Mouse (Mus musculus) T-helper 1 cell (primary cell): ENCODE data around the gene Cytip.
"Not testable (repeated sequence)": the region's sequence is repeated elsewhere in the genome, so short reads cannot be mapped to it uniquely, and the experiment has no call there.

Experiments used
- in situ Hi-C: fragments of 300-600 bp; cut with MboI, MseI; formaldehyde crosslinking; loops from one replicate; pipeline ENCODE4 v1.15.1; 2025; ENCODE audit warnings: high pct_unique_total_duplicates

Gene Cytip

GRCm38 (mm10) chr2:58135061-58135463 lies 60.3 kb downstream of the Cytip start:
- in situ Hi-C loops, result loop anchor here (25.0 kb wide), 1 partner anchor 1352 kb away; the partner anchor contains the start of gene Dapl1

GRCm38 (mm10) chr2:58132597-58132996 lies 62.7 kb downstream of the Cytip start:
- in situ Hi-C loops, result loop anchor here (25.0 kb wide), 1 partner anchor 1355 kb away; the partner anchor contains the start of gene Dapl1

DNA sequence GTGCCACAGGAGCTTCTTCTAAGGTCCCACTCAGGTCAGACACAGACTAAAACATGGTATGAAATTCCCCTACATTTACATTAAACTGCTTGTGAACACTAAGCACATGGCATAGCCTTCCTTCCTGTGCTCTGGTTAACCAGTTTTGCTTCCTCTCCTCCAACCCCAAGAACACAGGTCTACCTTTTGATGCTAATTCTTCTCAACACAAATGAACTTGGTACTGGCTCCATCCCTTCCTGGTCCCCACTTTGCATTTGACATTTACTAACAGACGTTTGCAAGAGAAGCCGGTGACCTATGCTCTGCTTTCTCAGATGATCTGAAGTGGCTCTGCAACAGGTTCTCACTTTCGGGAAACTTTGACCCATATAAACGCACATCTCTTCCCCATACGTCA lies 65.4 kb downstream of the Cytip start:
- in situ Hi-C loops, result loop anchor here (5.0 to 25.0 kb wide), 3 partner anchors 32 to 1357 kb away; partner anchors contain the start of genes Dapl1 and Ermn

GRCm38 (mm10) chr2:58111105-58111504 lies 84.2 kb downstream of the Cytip start:
- in situ Hi-C loops, result no loop called here

GRCm38 (mm10) chr2:58107887-58108286 lies 87.4 kb downstream of the Cytip start:
- in situ Hi-C loops, result not testable (repeated sequence)

- in situ Hi-C loops, result no loop called here
Observed at GRCm38 (mm10) chr2:58107046-58107445, 88.3 kb downstream of the Cytip start.

DNA sequence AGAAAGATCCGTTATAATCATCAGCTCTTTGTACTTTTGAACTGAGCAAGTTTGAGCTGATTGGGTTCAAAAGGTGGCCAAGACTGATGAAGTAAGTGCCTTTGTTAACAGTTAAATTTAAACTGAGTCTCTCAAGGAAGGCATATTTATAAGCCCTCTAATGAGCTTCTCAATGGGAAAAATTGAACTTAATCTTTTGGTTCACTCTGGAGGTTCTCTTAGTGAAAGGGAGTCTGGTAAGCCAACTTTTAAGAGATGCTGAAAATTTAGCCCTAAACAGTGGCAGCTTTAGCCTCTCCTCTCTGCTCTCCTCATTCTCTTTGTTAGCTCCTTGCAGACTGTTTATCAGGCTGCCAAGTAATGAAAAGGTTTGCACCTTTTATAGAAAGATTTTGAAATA lies 100.5 kb downstream of the Cytip start:
- in situ Hi-C loops, result no loop called here

DNA sequence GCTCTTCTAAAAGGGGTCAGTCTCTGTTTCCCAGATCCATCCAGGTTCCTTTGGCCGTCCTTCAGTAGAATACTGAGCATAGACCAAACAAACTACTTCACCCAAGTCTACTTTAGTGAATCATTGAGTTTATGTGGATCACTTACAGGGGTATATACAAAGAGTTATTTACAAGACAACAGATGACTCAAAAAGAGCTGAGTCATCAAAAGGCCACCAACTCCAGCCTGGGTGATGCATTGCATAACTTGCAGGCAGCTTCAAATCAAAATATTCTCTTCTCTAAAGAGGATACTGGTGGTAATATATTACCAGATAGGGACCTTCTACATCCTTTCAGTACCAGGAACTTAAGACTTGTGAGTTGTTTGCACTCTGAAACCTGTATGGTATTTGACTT lies 108.9 kb downstream of the Cytip start:
- in situ Hi-C loops, result loop anchor here (10.0 kb wide), 1 partner anchor 1138 kb away; no protein-coding TSS in a partner anchor

DNA sequence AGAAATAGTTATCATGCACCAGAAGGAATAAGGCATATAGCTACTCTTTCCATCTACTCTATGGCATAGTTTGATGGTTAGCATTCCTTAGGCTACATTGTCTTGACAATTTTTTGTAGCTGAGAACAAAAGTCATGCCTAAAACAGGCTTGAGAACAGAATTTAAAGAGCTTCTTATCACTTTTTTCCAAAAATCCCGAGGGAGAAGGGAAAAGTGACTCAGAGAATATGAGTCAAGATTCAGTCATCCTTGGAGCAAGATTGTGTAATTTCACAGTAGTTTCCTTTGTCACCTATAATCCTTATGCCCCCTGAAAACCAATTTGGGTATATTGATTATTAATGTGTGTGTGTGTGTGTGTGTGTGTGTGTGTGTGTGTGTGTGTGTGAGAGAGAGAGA lies 115.5 kb downstream of the Cytip start:
- in situ Hi-C loops, result loop anchor here (10.0 kb wide), 1 partner anchor 1145 kb away; no protein-coding TSS in a partner anchor
